Mouse (Mus musculus) liver, adult 2 months (tissue): ENCODE data around the gene Capn8.

Experiments
- CTCF ChIP-seq: fragments of 200-500 bp; IDR thresholded peaks from 2 replicates; pipeline ENCODE4 v1.5.1; 2011; ENCODE audit warnings: low read depth, low read length, control low read depth
- POLR2A ChIP-seq: fragments of 200-500 bp; IDR thresholded peaks from 2 replicates; pipeline ENCODE4 v1.6.1; 2011; ENCODE audit warnings: low read length, control low read depth; ENCODE audit not compliant: insufficient read depth; ENCODE audit errors: extremely low read depth

GRCm38 (mm10) chr1:182642779-182643178 is 78.0 kb downstream of the Capn8 start:
- TF ChIP-seq POLR2A (no peak), CTCF (no peak)
